Mouse (Mus musculus) cerebellum, adult 2 months (tissue): ENCODE results near the gene Rragc. TPM values are rescaled to one million over a fixed set of nuclear protein-coding genes. Genes with fewer than 3 reads are reported as not detected.

Experiments used
- DNase-seq, 2 experiments: peaks; one replicate each; pipeline ENCODE4 v3.0.0; 2021
- H3K27ac ChIP-seq: fragments of 200-500 bp; 2 replicates; pipeline ENCODE4 v1.5.1; 2012; ENCODE audit warnings: low read length, control low read depth, inconsistent platforms; ENCODE audit not compliant: insufficient read depth
- H3K27me3 ChIP-seq: fragments of 200-500 bp; 2 replicates; pipeline ENCODE4 v1.6.1; 2012; ENCODE audit warnings: inconsistent platforms, mild to moderate bottlenecking, low read length, moderate library complexity; ENCODE audit not compliant: control insufficient read depth, insufficient read depth
- H3K4me1 ChIP-seq: fragments of 200-500 bp; 2 replicates; pipeline ENCODE4 v1.6.1; 2011; ENCODE audit warnings: low read length; ENCODE audit not compliant: control insufficient read depth, insufficient read depth
- H3K4me3 ChIP-seq: fragments of 200-500 bp; replicated peaks from 2 replicates; pipeline ENCODE3; 2011; ENCODE audit warnings: mild to moderate bottlenecking, low read depth, low read length, control low read depth; ENCODE audit not compliant: insufficient read depth
- CTCF ChIP-seq: fragments of 200-500 bp; IDR thresholded peaks from 2 replicates; pipeline ENCODE4 v1.5.1; 2011; ENCODE audit warnings: low read depth, mild to moderate bottlenecking, control low read depth, low read length, moderate library complexity, borderline replicate concordance; ENCODE audit not compliant: insufficient read depth
- POLR2A ChIP-seq: fragments of 200-500 bp; IDR thresholded peaks from 2 replicates; pipeline ENCODE4 v1.6.1; 2011; ENCODE audit warnings: low read length, control low read depth, borderline replicate concordance; ENCODE audit not compliant: insufficient read depth
- WGBS: fragments of 180-500 bp; shearing (Covaris S2); methylation state at CpG from one replicate; pipeline ENCODE4 v1.1.7; 2018; 5-methylcytosine and 5-hydroxymethylcytosine counted together
- polyA plus RNA-seq: library from polyadenylated mRNA; depleted of rRNA; stranded (reverse); fragments of >200 nt; gene quantifications from 2 replicates; pipeline ENCODE4 v1.2.3, GENCODE M21; 2012; rRNA removed

Gene Rragc
- polyA plus RNA-seq, 1 experiment: 83.9 TPM

DNA sequence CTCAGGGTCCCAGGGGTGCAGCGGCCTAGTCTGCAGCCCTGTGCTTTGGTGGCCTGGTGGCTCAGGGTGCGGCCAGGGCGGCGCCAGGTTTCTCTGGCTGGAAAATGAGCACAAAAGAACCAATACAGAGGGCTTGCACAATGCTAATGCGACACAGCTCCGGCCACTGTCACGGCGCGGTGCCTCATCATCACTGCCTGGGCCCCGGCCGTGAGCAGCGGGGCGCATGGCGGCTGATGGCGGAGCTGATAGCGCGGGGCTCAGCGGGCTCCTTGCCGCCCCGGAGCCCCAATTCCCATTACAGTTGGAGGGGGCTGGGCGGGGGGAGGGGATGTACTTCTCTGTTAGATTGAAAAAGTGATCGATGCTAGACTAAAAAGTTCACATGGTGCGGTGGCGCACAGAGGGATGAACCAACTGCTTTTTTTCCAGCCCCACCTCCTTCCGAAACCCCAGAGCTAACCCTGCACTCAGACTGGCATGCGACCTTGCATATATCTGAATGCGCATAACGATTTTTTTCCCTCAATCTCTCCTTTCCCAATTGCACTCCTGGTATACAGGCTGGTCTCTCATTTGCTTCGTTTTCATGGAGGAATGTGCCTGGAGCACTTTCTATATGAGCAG lies 55.3 kb downstream of the Rragc start:
- TF ChIP-seq POLR2A (no peak), CTCF (no peak)
- 7% methylated on average over 29 of the region's 29 CpGs for WGBS
- Histone ChIP-seq H3K4me3 (no peak overlapping the region), H3K4me1 (no peaks in the 10 kb centered on the region), H3K27ac (no peak overlapping the region), H3K27me3 (no peaks in the 10 kb centered on the region; the same call in 1 of the 2 replicates)
- DNase-seq: no peak

GRCm38 (mm10) chr4:123982105-123982504 lies 64.9 kb downstream of the Rragc start:
- H3K4me3 ChIP-seq: no peak overlapping the region
- H3K27me3 ChIP-seq: no peaks in the 10 kb centered on the region
- H3K4me1 ChIP-seq: no peaks in the 10 kb centered on the region
- H3K27ac ChIP-seq: no peak overlapping the region
- 23% methylated on average over 5 of the region's 5 CpGs for WGBS
- DNase-seq: no peak
- TF ChIP-seq POLR2A (no peak), CTCF (no peak)

Other genes with a start within 250 kb of the Rragc start
- gene Macf1, start 233.1 kb upstream of the Rragc start, polyA plus RNA-seq: 193 and 201 TPM in 2 replicates
- gene Ndufs5, start 199.2 kb upstream of the Rragc start, polyA plus RNA-seq: 602 and 636 TPM in 2 replicates
- gene Akirin1, start 167.1 kb upstream of the Rragc start, polyA plus RNA-seq: 43.1 and 43.6 TPM in 2 replicates
- 1.2 and 1.8 TPM in 2 replicates for gene Rhbdl2, start 129.6 kb upstream of the Rragc start, polyA plus RNA-seq
- not detected in 2 replicates for gene 4933427I04Rik, start 57.8 kb upstream of the Rragc start, polyA plus RNA-seq
- 14.9 and 23.3 TPM in 2 replicates for gene Mycbp, start 12.6 kb upstream of the Rragc start, polyA plus RNA-seq
- not detected in 2 replicates for gene 4930535I16Rik, start 576 bp downstream of the Rragc start, polyA plus RNA-seq